Mouse (Mus musculus) macrophage (primary cell): ENCODE measurements around the gene Dync1li2. TPM values are rescaled to one million over a fixed set of nuclear protein-coding genes. Genes with fewer than 3 reads are reported as not detected.

Experiments
- H3K27ac ChIP-seq: fragments of 350-480 bp; formaldehyde crosslinking; 2 replicates; pipeline ENCODE4 v1.9.0; 2021
- H3K36me3 ChIP-seq: fragments of 350-480 bp; formaldehyde crosslinking; 2 replicates; pipeline ENCODE4 v1.9.0; 2021; ENCODE audit errors: inconsistent target
- H3K4me3 ChIP-seq: fragments of 350-480 bp; formaldehyde crosslinking; 2 replicates; pipeline ENCODE4 v1.9.0; 2021; ENCODE audit errors: inconsistent target
- H3K79me2 ChIP-seq: fragments of 350-480 bp; formaldehyde crosslinking; 2 replicates; pipeline ENCODE4 v1.9.0; 2021; ENCODE audit errors: inconsistent target
- WGBS: methylation state at CpG from one replicate; pipeline ENCODE4 v1.1.7; 2026; ENCODE audit warnings: inconsistent platforms; ENCODE audit not compliant: missing documents; 5-methylcytosine and 5-hydroxymethylcytosine counted together
- polyA plus RNA-seq: library from polyadenylated mRNA; stranded (reverse); fragments of 250-400 nt; gene quantifications from 3 replicates; pipeline ENCODE4 v1.2.4, GENCODE M21; 2018; ENCODE audit warnings: inconsistent platforms

The Dync1li2 gene
- polyA plus RNA-seq, 1 experiment from 2014 or later = 36.4 TPM

DNA sequence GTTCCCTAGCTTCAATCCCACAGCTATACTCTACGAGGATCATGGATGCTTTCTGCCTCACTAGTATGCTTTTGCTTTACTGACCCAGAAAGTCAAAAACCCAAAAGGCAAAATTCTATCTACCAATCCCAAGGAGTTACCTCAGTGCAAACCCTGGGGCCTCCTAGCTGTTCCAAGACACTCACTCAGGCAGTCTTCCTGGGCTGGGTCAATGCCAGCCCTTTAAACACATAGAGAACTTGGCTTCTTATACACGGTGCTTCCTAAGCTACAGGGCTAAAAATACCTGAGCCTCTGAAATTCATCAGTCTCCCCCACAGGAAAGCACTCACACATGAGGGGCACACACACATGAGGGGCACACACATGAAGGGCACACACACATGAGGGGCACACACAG lies 59.6 kb downstream of the Dync1li2 start:
- Histone ChIP-seq H3K27ac (peak overlapping the region; percentile 63; the same call in 1 of the 2 replicates), H3K79me2 (peaks cover 93% of the 10 kb centered on the region), H3K36me3 (no peaks in the 10 kb centered on the region), H3K4me3 (no peak overlapping the region)
- WGBS = 70% methylated on average over 2 of the region's 2 CpGs

DNA sequence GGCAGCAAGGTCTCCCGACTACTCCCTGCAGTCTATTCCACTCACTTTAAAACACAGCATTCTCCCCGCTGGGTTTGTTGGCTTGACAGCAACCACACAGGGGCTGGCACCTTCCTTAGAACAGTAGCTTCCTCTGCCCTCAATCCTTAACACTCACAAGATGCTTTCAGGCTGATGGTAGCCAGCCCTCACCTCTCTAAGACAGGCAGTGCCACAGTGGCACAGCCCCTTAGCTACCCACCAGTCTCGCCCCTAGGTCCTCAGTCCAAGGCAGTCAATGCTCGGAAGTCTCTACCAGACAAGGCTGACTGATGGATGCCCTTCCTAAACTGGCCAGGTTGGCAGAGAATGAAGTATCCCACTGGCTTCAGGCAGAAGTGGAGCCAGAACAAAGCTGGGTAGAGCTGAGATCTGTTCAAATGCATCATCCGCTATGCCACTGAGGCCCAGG lies 61.9 kb downstream of the Dync1li2 start:
- WGBS = 93% methylated on average over 5 of the region's 5 CpGs
- H3K27ac ChIP-seq = no peak overlapping the region
- no peak overlapping the region for H3K4me3 ChIP-seq
- H3K79me2 ChIP-seq = peaks cover 90% of the 10 kb centered on the region
- no peaks in the 10 kb centered on the region for H3K36me3 ChIP-seq

DNA sequence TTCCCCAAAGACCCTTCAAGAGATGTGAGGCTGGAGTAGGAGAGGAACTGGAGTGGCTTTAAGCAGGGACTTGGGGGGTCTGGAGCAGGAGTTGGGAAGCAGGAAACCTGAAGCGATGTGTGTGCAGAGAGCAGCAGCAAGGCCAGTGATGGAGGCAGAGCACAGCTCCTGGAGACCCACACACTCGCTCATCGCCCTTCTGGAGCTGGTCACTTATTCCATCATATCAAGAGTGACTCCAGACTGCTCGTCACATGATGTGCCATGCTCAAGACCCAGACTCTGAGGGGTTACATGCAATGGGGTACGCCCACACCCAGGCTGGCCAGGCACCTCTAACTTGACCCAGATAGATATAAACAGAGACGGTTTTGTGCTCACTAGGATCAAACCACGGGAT lies 62.6 kb downstream of the Dync1li2 start:
- Histone ChIP-seq H3K79me2 (peaks cover 90% of the 10 kb centered on the region), H3K4me3 (no peak overlapping the region), H3K36me3 (no peaks in the 10 kb centered on the region), H3K27ac (no peak overlapping the region)
- 95% methylated on average over 7 of the region's 7 CpGs for WGBS

DNA sequence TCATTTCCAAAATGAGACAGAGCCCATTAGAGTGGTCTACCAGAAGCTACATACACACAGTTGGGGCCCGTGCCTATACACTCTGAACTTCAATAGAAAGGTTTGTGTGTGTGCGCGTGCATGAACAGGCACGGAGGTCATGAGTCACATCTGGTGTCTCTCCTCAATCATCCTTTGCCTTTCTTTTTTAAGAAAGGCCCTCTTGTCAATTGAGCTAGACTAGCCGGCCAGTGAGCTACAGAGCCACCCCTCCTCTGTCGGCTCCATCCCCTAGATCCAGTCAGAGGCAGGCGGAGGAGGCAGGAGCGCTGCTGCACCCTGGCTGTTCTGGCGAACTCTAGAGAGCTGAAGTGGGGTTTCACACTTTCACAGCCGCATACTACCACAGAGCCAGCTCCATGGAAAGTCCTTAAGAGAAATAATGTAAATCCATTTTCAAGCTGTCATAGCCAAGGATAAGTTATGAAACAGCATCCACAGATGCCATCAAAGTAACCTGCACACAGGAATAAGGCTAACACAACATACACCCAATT lies 63.5 kb downstream of the Dync1li2 start:
- WGBS = 93% methylated on average over 10 of the region's 10 CpGs
- Histone ChIP-seq H3K36me3 (no peaks in the 10 kb centered on the region), H3K27ac (no peak overlapping the region), H3K4me3 (no peak overlapping the region), H3K79me2 (peaks cover 90% of the 10 kb centered on the region)

DNA sequence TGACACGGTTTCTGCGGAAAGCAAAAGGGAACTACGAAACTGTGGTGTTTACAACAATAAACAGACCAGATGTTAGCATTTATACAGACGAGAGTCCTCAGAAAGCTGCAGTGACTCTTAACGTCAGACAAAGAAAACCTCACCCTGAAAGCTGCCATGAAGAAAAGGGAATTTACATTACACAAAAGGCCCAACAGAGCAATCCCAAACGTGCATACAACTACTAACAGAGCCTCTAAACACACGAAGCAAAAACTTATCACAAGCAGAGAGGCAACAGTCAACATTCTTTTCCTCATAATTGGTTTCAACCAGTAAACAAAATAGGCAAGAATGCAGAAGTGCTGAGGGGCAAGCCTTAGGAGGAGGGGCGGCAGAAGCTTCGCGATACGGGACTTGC lies 66.2 kb downstream of the Dync1li2 start:
- 86% methylated on average over 11 of the region's 11 CpGs for WGBS
- H3K27ac ChIP-seq = no peak overlapping the region
- no peak overlapping the region for H3K4me3 ChIP-seq
- H3K79me2 ChIP-seq = peaks cover 94% of the 10 kb centered on the region
- no peaks in the 10 kb centered on the region for H3K36me3 ChIP-seq

DNA sequence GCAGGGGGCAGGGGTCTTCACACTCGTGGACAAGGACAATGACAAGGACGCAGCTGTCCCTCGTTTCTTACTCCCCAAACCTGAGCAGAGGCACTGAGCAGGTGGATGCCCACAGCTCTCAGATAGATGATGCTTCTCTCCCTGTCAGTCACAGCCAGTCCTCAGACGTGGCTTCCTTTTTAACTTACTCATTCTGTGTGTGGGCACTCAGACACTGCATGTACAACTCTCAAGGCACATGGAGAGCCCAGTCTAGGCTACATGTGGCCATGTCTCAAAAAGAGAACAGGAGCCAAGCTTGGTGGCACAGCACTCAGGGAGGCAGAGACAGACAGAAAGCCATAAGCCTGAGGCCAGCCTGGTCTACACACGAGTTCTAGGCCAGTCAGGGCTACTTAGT lies 66.9 kb downstream of the Dync1li2 start:
- Histone ChIP-seq H3K27ac (no peak overlapping the region), H3K36me3 (no peaks in the 10 kb centered on the region), H3K4me3 (no peak overlapping the region), H3K79me2 (peaks cover 92% of the 10 kb centered on the region)
- WGBS = 91% methylated on average over 5 of the region's 5 CpGs

DNA sequence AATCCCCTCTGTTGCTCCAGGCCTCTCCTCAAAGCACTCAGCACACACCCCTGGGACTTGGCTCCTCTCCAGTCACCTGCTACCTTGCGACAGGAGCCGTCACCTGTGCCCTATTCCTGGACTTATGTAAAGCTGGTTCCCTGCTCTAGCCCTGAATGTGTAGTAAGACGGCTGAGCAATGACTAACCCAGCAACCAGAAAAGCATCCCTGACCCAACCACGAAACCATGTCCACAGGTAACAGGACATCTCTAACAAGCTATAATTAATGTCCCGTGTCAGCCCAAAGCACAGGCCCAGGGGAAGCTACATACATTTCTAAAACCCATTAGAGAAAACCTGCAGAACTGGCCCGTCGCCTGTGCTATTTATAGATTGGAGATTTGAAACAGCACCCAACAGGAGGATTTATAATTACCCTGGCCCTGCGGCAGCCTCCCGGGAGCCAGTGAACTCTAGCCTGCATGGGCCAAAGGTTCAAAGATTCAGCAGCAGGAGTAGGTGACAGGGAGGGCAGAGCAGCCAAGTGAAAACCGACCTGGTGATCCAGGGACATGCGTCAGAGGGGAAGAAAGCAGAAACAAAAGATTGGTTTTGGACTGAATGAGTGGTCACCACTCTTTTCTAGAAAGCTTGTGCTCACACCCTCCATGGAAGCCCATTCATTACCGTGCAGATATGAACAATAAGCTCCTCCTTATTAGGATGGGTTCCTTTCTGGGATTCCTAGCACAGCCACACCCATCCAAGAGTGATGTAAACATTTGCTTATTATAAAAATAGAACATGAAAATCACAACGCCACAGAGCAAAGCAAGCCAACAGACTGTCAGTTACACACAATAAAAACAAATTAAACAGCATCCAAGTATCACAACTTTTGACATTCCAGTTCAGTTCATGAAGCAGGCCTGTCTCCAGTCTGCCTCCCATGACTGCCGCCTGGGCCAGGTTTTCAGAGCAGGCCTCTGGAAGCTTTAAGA lies 67.7 kb downstream of the Dync1li2 start:
- WGBS = 82% methylated on average over 14 of the region's 14 CpGs
- Histone ChIP-seq H3K79me2 (peaks cover 84% of the 10 kb centered on the region), H3K4me3 (no peak overlapping the region), H3K27ac (no peak overlapping the region), H3K36me3 (no peaks in the 10 kb centered on the region)

DNA sequence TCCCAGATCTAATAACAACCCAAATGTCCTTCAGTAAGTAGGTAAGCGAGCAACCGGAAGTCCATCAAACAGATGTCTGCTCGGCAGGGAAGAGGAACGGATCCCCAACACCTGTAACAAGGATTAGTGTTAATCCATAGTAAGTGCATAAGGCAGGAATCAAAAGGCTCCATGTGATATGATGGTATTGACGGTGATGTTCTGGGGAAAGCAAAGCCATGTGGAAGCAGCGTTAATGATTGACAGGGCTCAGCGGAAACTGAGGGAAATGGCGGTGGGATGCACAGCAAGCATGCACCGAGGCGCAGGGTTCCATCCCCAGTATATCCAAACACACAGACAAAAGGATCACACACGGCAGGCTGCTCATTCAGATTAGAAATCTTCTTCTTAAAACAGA lies 68.6 kb downstream of the Dync1li2 start:
- Histone ChIP-seq H3K27ac (no peak overlapping the region), H3K4me3 (no peak overlapping the region), H3K36me3 (no peaks in the 10 kb centered on the region), H3K79me2 (peaks cover 82% of the 10 kb centered on the region)
- WGBS = 91% methylated on average over 11 of the region's 11 CpGs

DNA sequence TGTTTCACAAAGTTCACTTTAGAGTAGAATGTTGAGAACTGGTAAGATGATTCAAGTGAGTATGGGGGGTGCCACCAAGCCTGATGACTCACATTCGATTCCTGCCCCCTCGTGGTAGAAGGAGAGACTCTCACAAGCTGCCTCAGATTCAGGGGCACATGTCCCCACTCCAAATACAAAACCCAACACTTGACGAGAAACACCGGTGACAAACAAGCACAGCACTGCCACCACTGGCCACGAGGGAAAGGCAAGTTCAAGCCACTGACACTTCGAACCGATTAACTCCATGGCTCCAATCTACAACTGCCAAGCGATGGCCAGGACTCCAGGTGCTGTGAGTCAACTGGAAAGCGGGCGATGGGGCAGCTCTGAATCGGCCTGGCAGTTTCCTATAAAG lies 69.1 kb downstream of the Dync1li2 start:
- peaks cover 82% of the 10 kb centered on the region for H3K79me2 ChIP-seq
- H3K27ac ChIP-seq = no peak overlapping the region
- WGBS = 81% methylated on average over 11 of the region's 11 CpGs
- no peaks in the 10 kb centered on the region for H3K36me3 ChIP-seq
- no peak overlapping the region for H3K4me3 ChIP-seq

DNA sequence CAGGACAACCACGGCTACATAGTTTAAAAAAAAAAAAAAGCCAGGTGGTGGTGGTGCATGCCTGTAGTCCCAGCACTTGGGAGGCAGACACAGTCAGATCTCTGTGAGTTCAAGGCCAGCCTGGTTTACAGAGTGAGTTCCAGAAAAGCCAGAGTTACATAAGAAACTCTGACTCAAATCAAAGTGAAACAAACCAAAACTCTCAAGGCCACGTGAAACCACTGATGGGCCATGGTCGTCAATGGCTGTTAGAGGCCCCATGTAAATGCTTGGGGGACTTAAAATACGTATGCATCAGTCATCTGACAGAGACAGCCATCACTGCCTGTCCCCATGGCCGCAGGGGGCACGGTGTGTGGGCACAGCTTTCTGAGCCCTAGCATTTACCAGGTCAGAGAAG lies 71.7 kb downstream of the Dync1li2 start:
- peaks cover 76% of the 10 kb centered on the region for H3K79me2 ChIP-seq
- H3K36me3 ChIP-seq = no peaks in the 10 kb centered on the region
- 94% methylated on average over 6 of the region's 6 CpGs for WGBS
- H3K27ac ChIP-seq = no peak overlapping the region
- no peak overlapping the region for H3K4me3 ChIP-seq

DNA sequence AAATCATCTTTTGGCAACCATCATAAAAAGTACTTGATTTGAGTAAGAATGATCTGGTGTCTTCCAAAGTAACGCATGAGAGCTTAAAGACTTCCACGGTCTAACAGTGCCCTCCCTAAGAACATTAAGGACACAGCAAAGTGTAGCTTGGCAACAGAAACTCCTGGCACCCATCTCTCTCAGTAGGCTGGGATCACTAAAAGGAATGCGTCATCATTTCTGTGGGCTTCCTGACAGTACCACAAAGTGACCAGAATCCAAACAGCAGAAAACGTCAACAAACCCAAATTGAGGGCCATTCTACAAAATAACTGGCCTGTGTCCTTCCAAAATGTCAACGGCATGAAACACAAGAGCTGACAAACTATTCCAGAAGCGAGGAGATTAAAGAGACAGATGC lies 72.8 kb downstream of the Dync1li2 start:
- peaks cover 76% of the 10 kb centered on the region for H3K79me2 ChIP-seq
- no peaks in the 10 kb centered on the region for H3K36me3 ChIP-seq
- WGBS = 78% methylated on average over 6 of the region's 6 CpGs
- no peak overlapping the region for H3K4me3 ChIP-seq
- H3K27ac ChIP-seq = no peak overlapping the region

DNA sequence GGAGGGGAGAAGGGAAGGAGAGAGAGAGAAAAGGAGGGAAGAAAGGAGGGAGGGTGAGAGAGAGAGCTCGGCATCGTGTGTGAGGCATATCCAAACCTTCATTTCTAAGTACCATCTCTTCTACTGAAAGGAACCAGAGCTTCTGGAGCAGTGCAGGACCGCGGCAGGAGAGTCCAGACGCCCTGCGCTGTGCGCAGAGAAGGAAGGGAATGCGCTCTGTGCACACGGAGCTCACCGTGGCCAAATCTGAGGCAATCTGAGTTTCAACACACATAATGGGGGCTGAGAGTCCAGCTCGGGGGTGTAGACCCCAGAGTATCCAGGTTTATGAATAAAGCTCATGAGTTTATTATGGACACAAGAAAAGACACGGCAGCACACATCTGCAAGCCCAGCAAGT lies 73.3 kb downstream of the Dync1li2 start:
- H3K79me2 ChIP-seq = peaks cover 71% of the 10 kb centered on the region
- 94% methylated on average over 10 of the region's 12 CpGs for WGBS
- no peak overlapping the region for H3K27ac ChIP-seq
- no peak overlapping the region for H3K4me3 ChIP-seq
- H3K36me3 ChIP-seq = no peaks in the 10 kb centered on the region
